Mouse (Mus musculus) lung, embryonic 14.5 days (tissue): ENCODE results near the gene Rfx4. TPM values are rescaled to one million over a fixed set of nuclear protein-coding genes. Genes with fewer than 3 reads are reported as not detected.
A peak's percentile ranks its signal among the peaks of the same experiment; 100 is the strongest.

Experiments used
- ATAC-seq: fragments of 200-750 bp; cut with Nextera tagmentation; 2 replicates; pipeline ENCODE4 v1.8.0; 2017; ENCODE audit warnings: mild to moderate bottlenecking, moderate TSS enrichment, moderate library complexity; ENCODE audit not compliant: insufficient read depth
- DNase-seq: peaks from one replicate; pipeline ENCODE4 v3.0.0-alpha.2; 2015
- H3K27ac ChIP-seq: fragments of 300-500 bp; sonication (generic); 2 replicates; pipeline ENCODE4 v1.5.1; 2014; ENCODE audit warnings: low read depth, mild to moderate bottlenecking, moderate library complexity
- H3K27me3 ChIP-seq: fragments of 300-500 bp; sonication (generic); 2 replicates; pipeline ENCODE4 v1.6.1; 2014; ENCODE audit warnings: low read length, control low read depth; ENCODE audit not compliant: insufficient read depth
- H3K36me3 ChIP-seq: fragments of 300-500 bp; sonication (generic); 2 replicates; pipeline ENCODE4 v1.6.1; 2014; ENCODE audit warnings: control low read depth; ENCODE audit not compliant: insufficient read depth
- H3K4me1 ChIP-seq: fragments of 300-500 bp; sonication (generic); 2 replicates; pipeline ENCODE4 v1.6.1; 2014; ENCODE audit warnings: antibody characterized with exemption, control low read depth; ENCODE audit not compliant: insufficient read depth
- H3K4me2 ChIP-seq: fragments of 300-500 bp; sonication (generic); 2 replicates; pipeline ENCODE4 v1.6.1; 2014; ENCODE audit warnings: mild to moderate bottlenecking
- H3K4me3 ChIP-seq: fragments of 300-500 bp; sonication (generic); 2 replicates; pipeline ENCODE4 v1.5.1; 2014; ENCODE audit warnings: low read depth, low read length
- H3K9ac ChIP-seq: fragments of 300-500 bp; sonication (generic); 2 replicates; pipeline ENCODE4 v1.6.1; 2014
- H3K9me3 ChIP-seq: fragments of 300-500 bp; sonication (generic); 2 replicates; pipeline ENCODE4 v1.6.1; 2016; ENCODE audit warnings: low read depth, low read length, control low read depth
- CTCF ChIP-seq: IDR thresholded peaks from 2 replicates; pipeline ENCODE4 v1.5.1; 2016; ENCODE audit warnings: antibody characterized with exemption, low read depth
- WGBS: fragments of 180-500 bp; shearing (Covaris S2); extraction: QIAGEN DNeasy Blood & Tissue Kit; methylation state at CpG from one replicate; pipeline ENCODE4 v1.1.7; 2014; 5-methylcytosine and 5-hydroxymethylcytosine counted together
- polyA plus RNA-seq: library from polyadenylated mRNA; unstranded; fragments of >200 nt; fragmentation: Nextera tagmentation; extraction: Ambion mirVana; gene quantifications from 2 replicates; pipeline ENCODE4 v1.2.1, GENCODE M21; 2014

Rfx4 gene
- polyA plus RNA-seq, 1 experiment from 2014 or later = not detected

DNA sequence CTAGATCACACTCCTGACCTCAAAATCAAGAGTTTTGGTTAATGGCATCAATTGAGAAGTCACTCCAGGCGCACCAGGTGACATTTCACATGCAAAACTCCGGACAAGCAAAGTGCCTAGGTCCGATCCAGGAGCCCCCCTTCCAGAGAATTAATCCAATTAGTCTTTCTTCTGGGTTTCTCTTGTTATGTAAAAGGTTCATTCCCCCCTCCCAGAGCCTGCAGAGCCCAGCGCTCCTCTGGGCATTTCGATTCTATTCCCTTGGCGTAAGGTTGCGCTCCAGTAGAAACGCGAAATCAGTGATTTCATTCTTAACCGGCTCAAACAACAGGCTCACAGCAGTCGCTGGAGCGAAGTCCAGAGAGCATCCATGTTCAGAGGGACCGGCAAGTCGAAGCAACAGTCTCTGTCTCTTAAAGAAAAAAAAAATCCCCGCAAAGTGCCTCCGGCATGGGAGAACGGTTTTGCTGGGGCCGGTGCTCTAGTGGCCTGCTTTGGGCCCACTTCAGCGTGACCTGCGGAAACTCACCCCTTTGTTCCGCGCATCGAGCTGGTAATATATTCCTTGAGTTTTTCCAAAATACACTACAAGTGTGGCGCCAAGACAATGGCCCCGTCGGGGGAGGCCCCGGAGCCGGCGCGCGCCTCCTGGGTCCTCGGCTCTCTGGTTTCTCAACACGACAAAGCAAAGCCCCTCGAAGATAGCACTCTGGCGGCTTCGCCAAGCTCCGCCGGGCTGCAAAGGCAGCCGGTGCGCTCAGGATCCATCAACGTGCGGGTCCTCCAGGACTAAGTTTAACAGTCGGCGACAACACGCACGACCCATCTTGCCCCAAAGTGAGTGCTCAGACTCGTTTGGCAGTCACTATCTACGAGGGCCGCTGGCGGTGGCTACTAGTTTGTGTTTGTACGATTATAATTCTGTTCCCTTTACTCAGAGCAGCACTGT lies 2.9 kb downstream of the Rfx4 start:
- 2% methylated on average over 51 of the region's 51 CpGs for WGBS
- no peak overlapping the region for H3K27ac ChIP-seq
- TF ChIP-seq CTCF = no peak
- peaks cover 95% of the 10 kb centered on the region for H3K27me3 ChIP-seq
- H3K4me2 ChIP-seq = peak overlapping the region; percentile 25; the same call in 1 of the 2 replicates
- peak overlapping the region; percentile 9; the same call in 1 of the 2 replicates for H3K4me3 ChIP-seq
- DNase-seq = peak; percentile 30
- no peak for ATAC-seq
- no peaks in the 10 kb centered on the region for H3K9me3 ChIP-seq
- H3K4me1 ChIP-seq = no peaks in the 10 kb centered on the region
- no peaks in the 10 kb centered on the region for H3K36me3 ChIP-seq
- H3K9ac ChIP-seq = no peak overlapping the region

DNA sequence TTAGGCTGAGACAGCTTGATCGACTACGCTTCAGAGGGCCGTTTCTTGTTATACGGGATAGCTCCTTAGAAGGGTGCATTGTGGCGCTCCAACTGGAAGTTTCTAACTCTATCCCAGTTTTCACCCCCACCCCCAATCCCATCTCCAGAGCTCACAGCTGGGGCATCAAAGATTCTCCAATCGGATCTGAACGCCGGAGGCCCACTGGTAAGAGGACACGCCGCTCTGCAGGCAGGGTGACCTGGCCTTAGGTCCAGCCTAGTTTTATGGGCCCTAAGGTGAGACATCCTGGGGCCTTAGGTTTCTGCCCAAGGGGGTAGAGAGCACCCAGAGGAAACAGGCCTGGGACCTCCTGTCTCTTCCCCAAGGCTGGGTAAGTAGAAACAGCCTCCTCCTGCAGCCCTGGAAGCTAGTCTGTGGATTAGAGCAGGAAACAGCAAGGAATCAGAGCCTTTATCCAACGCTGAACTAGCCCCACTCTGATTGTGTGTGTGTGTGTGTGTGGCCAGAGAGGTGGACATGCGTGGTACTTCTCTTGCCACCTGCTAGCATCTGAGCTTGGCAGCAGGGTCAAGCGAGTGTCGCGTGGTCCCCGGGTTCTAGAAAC lies 3.8 kb downstream of the Rfx4 start:
- ATAC-seq (no peak), DNase-seq (no peak)
- peak overlapping the region; percentile 33 for H3K4me3 ChIP-seq
- H3K9me3 ChIP-seq = no peaks in the 10 kb centered on the region
- H3K27me3 ChIP-seq = peaks cover 86% of the 10 kb centered on the region
- WGBS = 5% methylated on average over 16 of the region's 16 CpGs
- H3K27ac ChIP-seq = no peak overlapping the region
- no peaks in the 10 kb centered on the region for H3K4me1 ChIP-seq
- H3K36me3 ChIP-seq = no peaks in the 10 kb centered on the region
- no peak overlapping the region for H3K9ac ChIP-seq
- no peak for TF ChIP-seq CTCF
- H3K4me2 ChIP-seq = peak overlapping the region; percentile 62

DNA sequence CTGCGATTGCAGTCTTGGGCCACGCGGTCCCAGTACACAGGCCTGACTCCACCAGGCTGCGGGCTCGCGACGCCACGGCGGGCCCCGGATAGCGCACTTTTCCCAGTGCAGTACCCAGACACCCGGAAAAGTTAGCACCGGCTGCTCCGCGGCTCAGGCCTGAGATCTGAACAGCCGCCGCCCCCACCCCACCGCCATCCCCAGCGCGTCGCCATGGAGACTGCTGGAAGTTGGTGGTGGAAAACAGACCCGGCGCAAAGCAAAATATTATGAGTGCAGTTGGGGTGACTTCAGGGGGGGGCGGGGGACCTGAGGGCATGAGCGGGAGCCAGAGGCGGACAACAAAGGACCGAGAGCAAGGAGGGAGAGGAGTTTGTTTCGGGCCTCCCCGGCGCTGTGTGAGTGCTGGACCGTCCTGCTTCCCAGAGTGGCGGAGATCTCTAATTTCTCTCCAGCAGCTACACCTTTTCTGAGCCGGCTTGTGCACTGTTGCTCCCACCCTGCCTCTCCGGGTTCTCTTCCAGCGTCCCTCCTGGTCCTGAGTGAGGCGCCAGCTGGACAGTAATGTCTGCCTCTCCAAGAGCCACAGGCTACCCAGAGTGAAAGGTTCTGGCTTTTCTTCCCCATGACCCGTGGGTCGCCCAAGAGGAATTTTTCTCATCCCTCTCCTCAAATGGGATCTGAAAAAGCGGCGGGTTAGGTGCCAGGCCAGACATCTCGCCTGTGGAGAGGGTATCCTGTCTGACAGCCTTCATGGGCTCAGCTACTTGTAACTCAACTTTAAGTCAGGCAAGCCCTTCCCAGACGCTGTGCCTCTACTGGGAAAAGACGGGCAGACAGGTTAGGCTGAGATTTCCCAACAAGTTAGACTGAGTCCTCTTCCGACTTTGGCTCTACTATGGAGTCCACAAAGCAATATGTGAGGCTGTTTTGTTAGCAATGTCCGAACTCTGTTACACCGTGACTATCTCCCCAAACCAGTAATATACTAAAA lies 4.6 kb downstream of the Rfx4 start:
- TF ChIP-seq CTCF = no peak
- WGBS = 5% methylated on average over 46 of the region's 46 CpGs
- H3K27me3 ChIP-seq = peaks cover 81% of the 10 kb centered on the region
- ATAC-seq (peak; percentile 59; the same call in 1 of the 2 replicates), DNase-seq (peak; percentile 40)
- H3K36me3 ChIP-seq = no peaks in the 10 kb centered on the region
- H3K9me3 ChIP-seq = no peaks in the 10 kb centered on the region
- no peaks in the 10 kb centered on the region for H3K4me1 ChIP-seq
- H3K27ac ChIP-seq = no peak overlapping the region
- peak overlapping the region; percentile 62 for H3K4me2 ChIP-seq
- H3K4me3 ChIP-seq = peak overlapping the region; percentile 33
- no peak overlapping the region for H3K9ac ChIP-seq

DNA sequence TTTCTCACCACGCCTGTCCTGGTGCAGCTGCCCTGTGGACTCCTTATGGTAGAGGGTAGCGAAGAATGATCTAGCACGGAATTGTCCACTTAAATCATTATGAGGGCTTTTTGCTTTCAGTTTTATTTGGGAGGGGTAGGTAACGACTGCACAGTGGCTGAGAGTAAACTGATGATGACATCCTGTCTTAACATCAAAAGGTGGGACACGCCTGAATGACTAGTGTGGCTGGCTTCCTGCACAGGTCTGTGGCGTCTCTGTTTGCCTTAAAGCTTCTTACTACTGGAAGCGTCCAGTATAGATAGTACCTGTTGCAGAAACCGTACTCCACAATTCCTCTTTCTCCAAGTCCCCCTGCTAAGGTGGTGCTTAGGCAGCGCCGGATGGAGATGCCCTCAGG lies 12.9 kb downstream of the Rfx4 start:
- H3K4me1 ChIP-seq = no peaks in the 10 kb centered on the region
- TF ChIP-seq CTCF = no peak
- H3K36me3 ChIP-seq = no peaks in the 10 kb centered on the region
- H3K4me2 ChIP-seq = no peak overlapping the region
- ATAC-seq (no peak), DNase-seq (no peak)
- no peak overlapping the region for H3K9ac ChIP-seq
- H3K9me3 ChIP-seq = no peaks in the 10 kb centered on the region
- H3K4me3 ChIP-seq = no peak overlapping the region
- peaks cover 9% of the 10 kb centered on the region; the same call in 1 of the 2 replicates for H3K27me3 ChIP-seq
- no peak overlapping the region for H3K27ac ChIP-seq
- 61% methylated on average over 10 of the region's 10 CpGs for WGBS

DNA sequence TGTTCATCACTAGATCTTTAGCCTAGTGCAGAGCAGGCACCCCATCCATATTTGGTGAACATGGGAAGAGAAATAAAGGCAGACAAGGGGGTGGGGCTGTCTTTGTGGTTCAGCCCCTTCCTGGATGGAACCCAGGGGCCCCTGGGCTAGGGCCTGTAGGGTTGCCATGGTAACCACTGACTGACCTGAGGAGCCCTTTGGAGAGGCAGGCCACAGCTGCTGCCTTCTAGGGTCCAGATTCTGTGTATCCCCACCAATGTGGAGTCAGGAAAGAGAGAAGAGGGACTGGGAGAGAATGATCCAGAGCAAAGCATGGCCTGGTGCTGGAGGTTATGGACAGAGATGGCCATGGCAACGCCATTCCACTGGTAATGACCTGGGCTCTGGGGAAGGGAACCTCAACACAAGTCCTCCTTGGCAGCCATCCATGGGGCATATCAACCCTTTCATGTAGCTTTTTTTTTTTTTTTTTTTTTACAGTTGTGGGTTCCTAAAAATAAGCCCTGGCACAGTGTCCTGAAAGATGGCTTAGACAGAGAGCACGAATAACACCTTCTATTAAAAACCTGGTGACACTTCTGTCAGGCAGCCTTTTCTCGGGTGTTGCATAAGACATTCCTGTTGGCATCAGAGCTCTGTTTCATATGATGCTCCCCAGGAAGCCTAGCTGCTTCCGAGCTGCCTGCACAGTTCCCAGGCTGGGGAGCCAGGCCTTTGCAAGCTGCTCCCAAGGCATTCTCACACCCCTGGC lies 16.7 kb downstream of the Rfx4 start:
- peaks cover 8% of the 10 kb centered on the region; the same call in 1 of the 2 replicates for H3K4me1 ChIP-seq
- no peak for ATAC-seq

DNA sequence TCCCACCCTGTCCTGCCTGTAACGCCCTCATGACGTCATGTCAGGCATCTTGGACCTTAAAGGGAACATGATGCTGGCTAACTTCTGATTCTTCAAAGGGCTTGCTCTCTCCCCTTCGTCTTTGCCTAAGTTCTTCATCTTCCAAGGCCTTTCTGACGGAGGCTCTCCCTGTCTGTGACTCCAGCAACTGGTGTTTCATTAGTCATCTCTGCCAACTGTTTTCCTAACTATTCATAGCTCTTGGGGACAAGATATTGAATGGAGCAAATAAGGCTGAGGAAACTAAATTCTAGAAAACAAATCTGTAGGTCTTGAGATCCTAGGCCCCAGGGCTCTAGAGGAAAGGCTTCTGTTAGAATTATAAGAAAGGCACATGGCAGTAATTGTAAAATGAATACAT lies 18.0 kb downstream of the Rfx4 start:
- no peak for ATAC-seq
- Histone ChIP-seq H3K9me3 (no peaks in the 10 kb centered on the region), H3K27ac (no peak overlapping the region), H3K36me3 (no peaks in the 10 kb centered on the region), H3K4me3 (no peak overlapping the region), H3K4me1 (peaks cover 8% of the 10 kb centered on the region; the same call in 1 of the 2 replicates), H3K9ac (no peak overlapping the region), H3K27me3 (no peaks in the 10 kb centered on the region), H3K4me2 (no peak overlapping the region)
- WGBS = 83% methylated on average over 4 of the region's 4 CpGs
- no peak for DNase-seq
- TF ChIP-seq CTCF = no peak

More for the DNA sequence above, 16.7 kb downstream of the Rfx4 start:
- Histone ChIP-seq H3K9me3 (no peaks in the 10 kb centered on the region), H3K27me3 (no peaks in the 10 kb centered on the region), H3K9ac (no peak overlapping the region), H3K4me3 (no peak overlapping the region), H3K36me3 (no peaks in the 10 kb centered on the region), H3K4me2 (no peak overlapping the region), H3K27ac (no peak overlapping the region)
- DNase-seq = no peak
- no peak for TF ChIP-seq CTCF
- WGBS = 69% methylated on average over 4 of the region's 4 CpGs
